Mouse (Mus musculus) CD4-positive, CD25-positive, alpha-beta regulatory T cell, adult 4 months (primary cell): Measurements from ENCODE around the gene Irak1bp1. TPM values are rescaled to one million over a fixed set of nuclear protein-coding genes. Genes with fewer than 3 reads are reported as not detected.

ENCODE experiments used
- ATAC-seq: one replicate; pipeline ENCODE4 v1.8.0; 2017
- polyA plus RNA-seq, 2 experiments: library from polyadenylated mRNA; unstranded; fragments of 100-300 nt; shearing (Covaris generic); gene quantifications; one replicate each; pipeline ENCODE4 v1.2.1; 2017

The Irak1bp1 gene
- 1 to 10 TPM in 1 of 2 experiments, under 1 TPM in 1; 0.37 to 1.2 TPM for polyA plus RNA-seq

- ATAC-seq = peak; percentile 5
Measured at GRCm38 (mm10) chr9:82829007-82829689, at the start of gene Irak1bp1. TSS of gene Irak1bp1 (plus strand) at chr9:82829540.

- ATAC-seq = no peak
Measured at GRCm38 (mm10) chr9:82788375-82788774, 41.0 kb upstream of the Irak1bp1 start.

GRCm38 (mm10) chr9:82800360-82800759, 29.0 kb upstream of the Irak1bp1 start:
- no peak for ATAC-seq

- ATAC-seq = no peak
Measured at GRCm38 (mm10) chr9:82807129-82807528, 22.2 kb upstream of the Irak1bp1 start.

GRCm38 (mm10) chr9:82807635-82808034, 21.7 kb upstream of the Irak1bp1 start:
- ATAC-seq = no peak

- ATAC-seq = no peak
Measured at GRCm38 (mm10) chr9:82812172-82812963, 17.0 kb upstream of the Irak1bp1 start.

GRCm38 (mm10) chr9:82814536-82814935, 14.8 kb upstream of the Irak1bp1 start:
- no peak for ATAC-seq

- ATAC-seq = no peak
Measured at GRCm38 (mm10) chr9:82815257-82815785, 14.0 kb upstream of the Irak1bp1 start.

GRCm38 (mm10) chr9:82826426-82826825, 2.9 kb upstream of the Irak1bp1 start:
- no peak for ATAC-seq

- peak; percentile 99 for ATAC-seq
Measured at GRCm38 (mm10) chr9:82829693-82830430, 522 bp downstream of the Irak1bp1 start.

GRCm38 (mm10) chr9:82831891-82832290, 2.6 kb downstream of the Irak1bp1 start:
- no peak for ATAC-seq

- ATAC-seq = no peak
Measured at GRCm38 (mm10) chr9:82835921-82836320, 6.6 kb downstream of the Irak1bp1 start.

GRCm38 (mm10) chr9:82842671-82843070, 13.3 kb downstream of the Irak1bp1 start:
- no peak for ATAC-seq

- peak; percentile 64 for ATAC-seq
Measured at GRCm38 (mm10) chr9:82854040-82854439, 24.7 kb downstream of the Irak1bp1 start.

- ATAC-seq = no peak
Measured at GRCm38 (mm10) chr9:82854973-82855614, 25.8 kb downstream of the Irak1bp1 start.

GRCm38 (mm10) chr9:82856241-82856640, 26.9 kb downstream of the Irak1bp1 start:
- ATAC-seq = no peak

GRCm38 (mm10) chr9:82860805-82861204, 31.5 kb downstream of the Irak1bp1 start:
- no peak for ATAC-seq

- no peak for ATAC-seq
Measured at GRCm38 (mm10) chr9:82861316-82861715, 32.0 kb downstream of the Irak1bp1 start.

GRCm38 (mm10) chr9:82861775-82862430, 32.6 kb downstream of the Irak1bp1 start:
- no peak for ATAC-seq

GRCm38 (mm10) chr9:82866121-82866520, 36.8 kb downstream of the Irak1bp1 start:
- ATAC-seq = no peak

- no peak for ATAC-seq
Measured at GRCm38 (mm10) chr9:82867698-82868097, 38.4 kb downstream of the Irak1bp1 start.

GRCm38 (mm10) chr9:82877078-82877477, 47.7 kb downstream of the Irak1bp1 start:
- ATAC-seq = no peak
